Mouse (Mus musculus): Measurements from ENCODE around the gene Trmt10a. TPM values are rescaled to one million over a fixed set of nuclear protein-coding genes. Genes with fewer than 3 reads are reported as not detected.
"Not testable (repeated sequence)": the region's sequence is repeated elsewhere in the genome, so short reads cannot be mapped to it uniquely, and the experiment has no call there.

Gene Trmt10a
- polyA plus RNA-seq, 1 experiment = 0.24 TPM

GRCm38 (mm10) chr3:138133916-138134315 lies 9.3 kb upstream of the Trmt10a start:
- TF ChIP-seq CTCF (IDR thresholded peaks at IDR 0.05; ENCODE audit: extremely low read depth, insufficient read length, insufficient replicate concordance, low read depth, low read length) = no peak
- no peak for TF ChIP-seq POLR2A (IDR thresholded peaks at IDR 0.05; ENCODE audit: low read depth, low read length)
- H3K27ac ChIP-seq (ENCODE audit: insufficient read depth, low read depth, low read length) = peak overlapping the region; percentile 99
- no peaks in the 10 kb centered on the region for H3K27me3 ChIP-seq (ENCODE audit: control insufficient read depth, insufficient read depth, low read length)
- H3K4me1 ChIP-seq (ENCODE audit: control insufficient read depth, insufficient read depth, insufficient read length, low read length) = peaks cover 12% of the 10 kb centered on the region; the same call in 1 of the 2 replicates
- 16% methylated on average over 11 of the region's 11 CpGs for WGBS
- H3K4me3 ChIP-seq (ENCODE audit: low read depth, low read length) = peak overlapping the region; percentile 28; the same call in 1 of the 2 replicates
- no peaks in the 10 kb centered on the region for H3K36me3 ChIP-seq (ENCODE audit: control insufficient read depth, insufficient read depth, low read length)

GRCm38 (mm10) chr3:138134528-138134927 lies 8.7 kb upstream of the Trmt10a start:
- Histone ChIP-seq H3K27ac (ENCODE audit: insufficient read depth, low read depth, low read length) (peak overlapping the region; percentile 99), H3K4me3 (ENCODE audit: low read depth, low read length) (no peak overlapping the region), H3K36me3 (ENCODE audit: control insufficient read depth, insufficient read depth, low read length) (no peaks in the 10 kb centered on the region), H3K27me3 (ENCODE audit: control insufficient read depth, insufficient read depth, low read length) (no peaks in the 10 kb centered on the region), H3K4me1 (ENCODE audit: control insufficient read depth, insufficient read depth, insufficient read length, low read length) (peaks cover 10% of the 10 kb centered on the region; the same call in 1 of the 2 replicates)
- no peak for TF ChIP-seq CTCF (IDR thresholded peaks at IDR 0.05; ENCODE audit: extremely low read depth, insufficient read length, insufficient replicate concordance, low read depth, low read length)
- WGBS = 17% methylated on average over 1 of the region's 1 CpGs

GRCm38 (mm10) chr3:138138146-138138545 lies 5.1 kb upstream of the Trmt10a start:
- H3K4me3 ChIP-seq (ENCODE audit: low read depth, low read length); H3K36me3 ChIP-seq (ENCODE audit: control insufficient read depth, insufficient read depth, low read length); H3K27ac ChIP-seq (ENCODE audit: insufficient read depth, low read depth, low read length); H3K4me1 ChIP-seq (ENCODE audit: control insufficient read depth, insufficient read depth, insufficient read length, low read length); H3K27me3 ChIP-seq (ENCODE audit: control insufficient read depth, insufficient read depth, low read length): not testable (repeated sequence)
- WGBS = 96% methylated on average over 13 of the region's 13 CpGs

GRCm38 (mm10) chr3:138139663-138140062 lies 3.6 kb upstream of the Trmt10a start:
- no peaks in the 10 kb centered on the region for H3K27me3 ChIP-seq (ENCODE audit: control insufficient read depth, insufficient read depth, low read length)
- H3K27ac ChIP-seq (ENCODE audit: insufficient read depth, low read depth, low read length) = no peak overlapping the region
- TF ChIP-seq CTCF (IDR thresholded peaks at IDR 0.05; ENCODE audit: extremely low read depth, insufficient read length, insufficient replicate concordance, low read depth, low read length) (no peak), POLR2A (IDR thresholded peaks at IDR 0.05; ENCODE audit: low read depth, low read length) (no peak)
- peaks cover 5% of the 10 kb centered on the region; the same call in 1 of the 2 replicates for H3K4me1 ChIP-seq (ENCODE audit: control insufficient read depth, insufficient read depth, insufficient read length, low read length)
- WGBS = 67% methylated on average over 6 of the region's 6 CpGs
- H3K36me3 ChIP-seq (ENCODE audit: control insufficient read depth, insufficient read depth, low read length) = no peaks in the 10 kb centered on the region
- H3K4me3 ChIP-seq (ENCODE audit: low read depth, low read length) = no peak overlapping the region

- Histone ChIP-seq H3K27ac (ENCODE audit: insufficient read depth, low read depth, low read length) (no peak overlapping the region), H3K4me1 (ENCODE audit: control insufficient read depth, insufficient read depth, insufficient read length, low read length) (no peaks in the 10 kb centered on the region), H3K4me3 (ENCODE audit: low read depth, low read length) (no peak overlapping the region), H3K36me3 (ENCODE audit: control insufficient read depth, insufficient read depth, low read length) (no peaks in the 10 kb centered on the region), H3K27me3 (ENCODE audit: control insufficient read depth, insufficient read depth, low read length) (no peaks in the 10 kb centered on the region)
- no peak for TF ChIP-seq CTCF (IDR thresholded peaks at IDR 0.05; ENCODE audit: extremely low read depth, insufficient read length, insufficient replicate concordance, low read depth, low read length)
- WGBS = 40% methylated on average over 4 of the region's 4 CpGs
Observed at GRCm38 (mm10) chr3:138142052-138142732, 1.1 kb upstream of the Trmt10a start.

GRCm38 (mm10) chr3:138142733-138143314 lies 424 bp upstream of the Trmt10a start:
- WGBS = 1% methylated on average over 12 of the region's 12 CpGs
- no peak for TF ChIP-seq CTCF (IDR thresholded peaks at IDR 0.05; ENCODE audit: extremely low read depth, insufficient read length, insufficient replicate concordance, low read depth, low read length)
- no peak for TF ChIP-seq POLR2A (IDR thresholded peaks at IDR 0.05; ENCODE audit: low read depth, low read length)
- Histone ChIP-seq H3K4me3 (ENCODE audit: low read depth, low read length) (peak overlapping the region; percentile 96), H3K36me3 (ENCODE audit: control insufficient read depth, insufficient read depth, low read length) (no peaks in the 10 kb centered on the region), H3K27me3 (ENCODE audit: control insufficient read depth, insufficient read depth, low read length) (no peaks in the 10 kb centered on the region), H3K27ac (ENCODE audit: insufficient read depth, low read depth, low read length) (peak overlapping the region; percentile 95), H3K4me1 (ENCODE audit: control insufficient read depth, insufficient read depth, insufficient read length, low read length) (no peaks in the 10 kb centered on the region)

GRCm38 (mm10) chr3:138144060-138144641 lies 903 bp downstream of the Trmt10a start:
- peaks cover 1% of the 10 kb centered on the region; the same call in 1 of the 2 replicates for H3K36me3 ChIP-seq (ENCODE audit: control insufficient read depth, insufficient read depth, low read length)
- H3K27me3 ChIP-seq (ENCODE audit: control insufficient read depth, insufficient read depth, low read length) = no peaks in the 10 kb centered on the region
- peak overlapping the region; percentile 99 for H3K27ac ChIP-seq (ENCODE audit: insufficient read depth, low read depth, low read length)
- WGBS = under 1% methylated on average over 18 of the region's 18 CpGs
- H3K4me1 ChIP-seq (ENCODE audit: control insufficient read depth, insufficient read depth, insufficient read length, low read length) = no peaks in the 10 kb centered on the region
- TF ChIP-seq CTCF (IDR thresholded peaks at IDR 0.05; ENCODE audit: extremely low read depth, insufficient read length, insufficient replicate concordance, low read depth, low read length) = no peak
- TF ChIP-seq POLR2A (IDR thresholded peaks at IDR 0.05; ENCODE audit: low read depth, low read length) = no peak
- H3K4me3 ChIP-seq (ENCODE audit: low read depth, low read length) = peak overlapping the region; percentile 96

Measured in small intestine, adult 2 months (tissue).